Mouse (Mus musculus) testis, adult 2 months (tissue): ENCODE data around the gene Prpf4b.

Experiments used
- CTCF ChIP-seq: fragments of 200-500 bp; IDR thresholded peaks from 2 replicates; pipeline ENCODE4 v1.5.1; 2012; ENCODE audit warnings: low read depth, mild to moderate bottlenecking, inconsistent platforms, low read length, moderate library complexity; ENCODE audit not compliant: control insufficient read depth, insufficient read depth, insufficient replicate concordance
- POLR2A ChIP-seq: fragments of 200-500 bp; IDR thresholded peaks from 2 replicates; pipeline ENCODE4 v1.6.1; 2012; ENCODE audit warnings: low read depth, mild to moderate bottlenecking, inconsistent platforms, low read length, moderate library complexity; ENCODE audit not compliant: control insufficient read depth

DNA sequence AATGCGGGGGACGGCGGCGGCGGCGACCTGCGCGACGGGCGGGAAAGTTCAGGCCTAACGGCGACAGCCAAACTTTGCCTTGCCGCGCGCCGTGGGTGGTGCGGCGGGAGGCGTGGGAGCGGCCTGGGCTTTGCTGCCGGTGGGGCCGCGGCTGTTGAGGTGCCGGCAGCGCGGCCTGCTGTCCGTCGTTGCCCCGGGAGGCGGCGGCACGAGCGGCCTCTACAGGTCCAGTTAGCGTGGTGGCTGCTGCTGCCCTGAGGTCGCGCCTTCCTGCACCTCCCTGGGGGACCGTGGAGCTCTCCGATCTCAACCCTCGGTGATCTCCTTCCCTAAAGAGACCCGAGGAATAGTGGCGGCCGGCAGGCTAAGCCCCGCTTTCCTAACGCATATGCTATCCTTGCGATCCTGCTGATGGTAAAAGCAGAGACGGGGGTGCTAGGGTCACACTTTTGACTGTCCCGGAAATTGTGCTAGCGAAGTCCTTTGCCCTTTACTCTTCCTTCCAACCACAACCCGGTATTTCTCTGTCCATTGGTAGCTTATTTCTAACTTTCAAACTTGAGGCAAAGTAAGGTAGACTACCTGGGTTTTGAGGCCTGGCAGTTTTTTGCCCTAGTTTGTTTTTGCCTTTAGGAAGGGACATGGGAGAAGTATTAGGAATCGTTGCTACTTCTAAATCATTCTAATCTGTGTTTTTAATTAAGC is 791 bp downstream of the Prpf4b start:
- no peak for TF ChIP-seq POLR2A
- TF ChIP-seq CTCF: no peak
